Mouse (Mus musculus): Measurements from ENCODE around the gene Rps6kb1. TPM values are rescaled to one million over a fixed set of nuclear protein-coding genes. Genes with fewer than 3 reads are reported as not detected.

Rps6kb1 gene
- polyA plus RNA-seq (2012; rRNA removed), result 24.7 and 25.3 TPM in 2 replicates

GRCm38 (mm10) chr11:86544639-86545299 is at the start of gene Rps6kb1, which contains the start of gene Tubd1:
TSS of gene Rps6kb1 (minus strand) at chr11:86544805.
TSS of gene Tubd1 (plus strand) at chr11:86544991.
- Histone ChIP-seq H3K4me1 (ENCODE audit: control insufficient read depth, insufficient read depth, low read length) (peaks cover 2% of the 10 kb centered on the region; the same call in 1 of the 2 replicates), H3K4me3 (ENCODE audit: insufficient read depth, low read length) (peak within 1 kb of the TSS; percentile 51), H3K27ac (ENCODE audit: insufficient read depth, low read length) (no peak within 1 kb of the TSS)
- TF ChIP-seq CTCF (IDR thresholded peaks at IDR 0.05; ENCODE audit: extremely low read depth, insufficient read depth, low read length) (no peak), POLR2A (IDR thresholded peaks at IDR 0.05; ENCODE audit: extremely low read depth, insufficient read depth, low read length) (peak; percentile 97)

- Histone ChIP-seq H3K4me3 (ENCODE audit: insufficient read depth, low read length) (no peak overlapping the region), H3K4me1 (ENCODE audit: control insufficient read depth, insufficient read depth, low read length) (no peaks in the 10 kb centered on the region), H3K27ac (ENCODE audit: insufficient read depth, low read length) (0 out of 2 replicates have a peak overlapping the region, but pooled peaks have one; percentile 15)
- TF ChIP-seq POLR2A (IDR thresholded peaks at IDR 0.05; ENCODE audit: extremely low read depth, insufficient read depth, low read length) (no peak), CTCF (IDR thresholded peaks at IDR 0.05; ENCODE audit: extremely low read depth, insufficient read depth, low read length) (no peak)
These were observed 48.8 kb upstream of the Rps6kb1 start for GRCm38 (mm10) chr11:86593443-86593842.

- TF ChIP-seq CTCF (IDR thresholded peaks at IDR 0.05; ENCODE audit: extremely low read depth, insufficient read depth, low read length) (no peak), POLR2A (IDR thresholded peaks at IDR 0.05; ENCODE audit: extremely low read depth, insufficient read depth, low read length) (no peak)
- Histone ChIP-seq H3K4me3 (ENCODE audit: insufficient read depth, low read length) (no peak overlapping the region), H3K4me1 (ENCODE audit: control insufficient read depth, insufficient read depth, low read length) (no peaks in the 10 kb centered on the region), H3K27ac (ENCODE audit: insufficient read depth, low read length) (0 out of 2 replicates have a peak overlapping the region, but pooled peaks have one; percentile 15)
These were observed 48.4 kb upstream of the Rps6kb1 start for GRCm38 (mm10) chr11:86592993-86593392.

GRCm38 (mm10) chr11:86591931-86592616 is 47.5 kb upstream of the Rps6kb1 start:
- no peaks in the 10 kb centered on the region for H3K4me1 ChIP-seq (ENCODE audit: control insufficient read depth, insufficient read depth, low read length)
- H3K27ac ChIP-seq (ENCODE audit: insufficient read depth, low read length), result no peak overlapping the region
- H3K4me3 ChIP-seq (ENCODE audit: insufficient read depth, low read length), result no peak overlapping the region
- no peak for TF ChIP-seq POLR2A (IDR thresholded peaks at IDR 0.05; ENCODE audit: extremely low read depth, insufficient read depth, low read length)

- TF ChIP-seq POLR2A (IDR thresholded peaks at IDR 0.05; ENCODE audit: extremely low read depth, insufficient read depth, low read length) (no peak), CTCF (IDR thresholded peaks at IDR 0.05; ENCODE audit: extremely low read depth, insufficient read depth, low read length) (no peak)
- Histone ChIP-seq H3K4me1 (ENCODE audit: control insufficient read depth, insufficient read depth, low read length) (no peaks in the 10 kb centered on the region), H3K4me3 (ENCODE audit: insufficient read depth, low read length) (no peak overlapping the region), H3K27ac (ENCODE audit: insufficient read depth, low read length) (no peak overlapping the region)
These were observed 46.8 kb upstream of the Rps6kb1 start for GRCm38 (mm10) chr11:86591301-86591845.

- no peak for TF ChIP-seq CTCF (IDR thresholded peaks at IDR 0.05; ENCODE audit: extremely low read depth, insufficient read depth, low read length)
- no peak for TF ChIP-seq POLR2A (IDR thresholded peaks at IDR 0.05; ENCODE audit: extremely low read depth, insufficient read depth, low read length)
- Histone ChIP-seq H3K27ac (ENCODE audit: insufficient read depth, low read length) (no peak overlapping the region), H3K4me1 (ENCODE audit: control insufficient read depth, insufficient read depth, low read length) (peaks cover under 1% of the 10 kb centered on the region; the same call in 1 of the 2 replicates), H3K4me3 (ENCODE audit: insufficient read depth, low read length) (no peak overlapping the region)
These were observed 46.0 kb upstream of the Rps6kb1 start for GRCm38 (mm10) chr11:86590579-86590978.

- Histone ChIP-seq H3K27ac (ENCODE audit: insufficient read depth, low read length) (no peak overlapping the region), H3K4me1 (ENCODE audit: control insufficient read depth, insufficient read depth, low read length) (peaks cover 2% of the 10 kb centered on the region; the same call in 1 of the 2 replicates), H3K4me3 (ENCODE audit: insufficient read depth, low read length) (no peak overlapping the region)
- TF ChIP-seq CTCF (IDR thresholded peaks at IDR 0.05; ENCODE audit: extremely low read depth, insufficient read depth, low read length), result no peak
- no peak for TF ChIP-seq POLR2A (IDR thresholded peaks at IDR 0.05; ENCODE audit: extremely low read depth, insufficient read depth, low read length)
These were observed 45.5 kb upstream of the Rps6kb1 start for GRCm38 (mm10) chr11:86590066-86590465.

GRCm38 (mm10) chr11:86588583-86589298 is 44.1 kb upstream of the Rps6kb1 start:
- H3K4me3 ChIP-seq (ENCODE audit: insufficient read depth, low read length), result no peak overlapping the region
- H3K4me1 ChIP-seq (ENCODE audit: control insufficient read depth, insufficient read depth, low read length), result peaks cover 2% of the 10 kb centered on the region; the same call in 1 of the 2 replicates
- TF ChIP-seq CTCF (IDR thresholded peaks at IDR 0.05; ENCODE audit: extremely low read depth, insufficient read depth, low read length), result no peak
- H3K27ac ChIP-seq (ENCODE audit: insufficient read depth, low read length), result no peak overlapping the region

- no peak for TF ChIP-seq CTCF (IDR thresholded peaks at IDR 0.05; ENCODE audit: extremely low read depth, insufficient read depth, low read length)
- no peak for TF ChIP-seq POLR2A (IDR thresholded peaks at IDR 0.05; ENCODE audit: extremely low read depth, insufficient read depth, low read length)
- no peak overlapping the region for H3K4me3 ChIP-seq (ENCODE audit: insufficient read depth, low read length)
- no peak overlapping the region for H3K27ac ChIP-seq (ENCODE audit: insufficient read depth, low read length)
- peaks cover 2% of the 10 kb centered on the region; the same call in 1 of the 2 replicates for H3K4me1 ChIP-seq (ENCODE audit: control insufficient read depth, insufficient read depth, low read length)
These were observed 43.2 kb upstream of the Rps6kb1 start for GRCm38 (mm10) chr11:86587830-86588229.

Data from cortical plate, adult 2 months (tissue).